Comparison of ENCODE assay signal across 9 mouse cellular contexts in genomic region chr6:128854024-128854820, GRCm38 (mm10). TPM values are rescaled to one million over a fixed set of nuclear protein-coding genes. Genes with fewer than 3 reads are reported as not detected.
DNase-seq lines count a peak whose midpoint lies in the region; ATAC-seq and TF ChIP-seq lines count a peak whose summit lies in the region.
"Had no signal": no experiment of that assay in that cellular context is flagged by ENCODE, and none has a peak within 500 bp of the region (broad histone marks: within the 10 kb centered on the region; RNA-seq: fewer than 3 reads in every experiment).

No protein-coding gene starts in this region.

- no peaks in the 10 kb centered on the region for H3K9me3 ChIP-seq in CH12.LX (replicated peaks; ENCODE audit: low read length)
- no peaks in the 10 kb centered on the region for H3K9me3 ChIP-seq in neural tube, embryonic 13.5 days

- TF ChIP-seq RAD21 in CH12.LX (IDR thresholded peaks at IDR 0.05; ENCODE audit: low read depth, low read length): peak; percentile 88

- no peak overlapping the region for H3K9ac ChIP-seq in CH12.LX (ENCODE audit: insufficient read depth, low read depth)
- H3K9ac ChIP-seq in neural tube, embryonic 13.5 days: no peak overlapping the region

- 0 out of 2 replicates have a peak overlapping the region, but pooled peaks have one; percentile 1 for H3K27ac ChIP-seq in CH12.LX (ENCODE audit: insufficient read depth, low read depth)
- peak overlapping the region; percentile 9; the same call in 1 of the 2 replicates for H3K27ac ChIP-seq in bone marrow, adult 2 months (ENCODE audit: control insufficient read depth, insufficient read depth, low read depth, low read length, poor library complexity)
- no peak overlapping the region for H3K27ac ChIP-seq in neural tube, embryonic 13.5 days (replicated peaks)

- H3K4me1 ChIP-seq in CH12.LX (ENCODE audit: control insufficient read depth in 1 of 2, insufficient read depth in 2 of 2): peaks cover 20 to 53% of the 10 kb centered on the region in 2 experiments
- H3K4me1 ChIP-seq in bone marrow, adult 2 months (ENCODE audit: control insufficient read depth, insufficient read depth, low read length): peaks cover 7% of the 10 kb centered on the region
- peaks cover 8% of the 10 kb centered on the region for H3K4me1 ChIP-seq in lung, adult 2 months (ENCODE audit: control insufficient read depth, insufficient read depth, low read length)
- peaks cover 5% of the 10 kb centered on the region; the same call in 1 of the 2 replicates for H3K4me1 ChIP-seq in neural tube, embryonic 13.5 days (replicated peaks)

- no peak overlapping the region for H3K4me3 ChIP-seq in CH12.LX (replicated peaks in 1 of 3; ENCODE audit: low read depth in 2 of 3, low read length in 2 of 3, poor library complexity in 1 of 3)
- peak overlapping the region; percentile 13 for H3K4me3 ChIP-seq in bone marrow, adult 2 months (replicated peaks; ENCODE audit: control insufficient read depth, low read depth, low read length)
- H3K4me3 ChIP-seq in lung, adult 2 months (replicated peaks; ENCODE audit: extremely low read depth, low read depth, low read length): no peak overlapping the region
- no peak overlapping the region for H3K4me3 ChIP-seq in neural tube, embryonic 13.5 days

- peak; percentile 44 to 80 for TF ChIP-seq CTCF in CH12.LX (conservative IDR thresholded peaks at IDR 0.05 in 1 of 2, IDR thresholded peaks at IDR 0.05 in 1 of 2; ENCODE audit: low read depth in 2 of 2, low read length in 2 of 2)
- TF ChIP-seq CTCF in bone marrow, adult 2 months (IDR thresholded peaks at IDR 0.05; ENCODE audit: control insufficient read depth, insufficient read depth, low read length): no peak; the same call in 1 of the 2 replicates
- 0 out of 2 replicates have a peak, but pooled peaks have one; percentile 8 for TF ChIP-seq CTCF in lung, adult 2 months (IDR thresholded peaks at IDR 0.05; ENCODE audit: insufficient read depth, low read length)

- no peak overlapping the region for H3K4me2 ChIP-seq in CH12.LX (ENCODE audit: insufficient read depth, low read depth, poor library complexity, severe bottlenecking)
- peak overlapping the region; percentile 29 for H3K4me2 ChIP-seq in neural tube, embryonic 13.5 days

- DNase-seq in CH12.LX (ENCODE audit: extremely low read depth): peak; percentile 81
- peak; percentile 75 to 84 for DNase-seq in heart, postnatal 10 days
- peak; percentile 80 for DNase-seq in kidney, postnatal 14 days
- DNase-seq in lung, adult 2 months: peak; percentile 77
- DNase-seq in thymus, postnatal 36 days: peak; percentile 71 to 82

- no peaks in the 10 kb centered on the region for H3K27me3 ChIP-seq in CH12.LX (replicated peaks)
- H3K27me3 ChIP-seq in neural tube, embryonic 13.5 days: no peaks in the 10 kb centered on the region

- H3K79me2 ChIP-seq in CH12.LX (replicated peaks; ENCODE audit: control insufficient read depth, extremely low read depth, insufficient read depth, poor library complexity, severe bottlenecking): peaks cover 42% of the 10 kb centered on the region

- TF ChIP-seq POLR2A in CH12.LX (IDR thresholded peaks at IDR 0.05; ENCODE audit: low read depth, low read length): peak; percentile 46; the same call in 1 of the 2 replicates
- TF ChIP-seq POLR2A in bone marrow, adult 2 months (IDR thresholded peaks at IDR 0.05; ENCODE audit: borderline replicate concordance, control insufficient read depth, low read depth, low read length): no peak
- TF ChIP-seq POLR2A in lung, adult 2 months (IDR thresholded peaks at IDR 0.05; ENCODE audit: borderline replicate concordance, extremely low read depth, low read depth, low read length): no peak

- 52% methylated on average over 12 of the region's 12 CpGs for WGBS in bone marrow, adult 2 months
- WGBS in lung, adult 2 months: 51% methylated on average over 12 of the region's 12 CpGs
- 48% methylated on average over 12 of the region's 12 CpGs for WGBS in neural tube, embryonic 13.5 days

- dilution Hi-C loops in CH12.LX (cut with MboI; ENCODE audit: extremely low pct_ligation_motif_present, extremely low pct_unique_long_range_greater_than_20kb, low sequenced_read_pairs): no loop called here

- ATAC-seq in erythroid progenitor cell, adult 5-6 weeks (replicated peaks; ENCODE audit: low FRiP score, poor library complexity, severe bottlenecking): peak; percentile 66; the same call in 1 of the 2 replicates
- ATAC-seq in neural tube, embryonic 13.5 days (ENCODE audit: low read depth): peak; percentile 74

- in situ Hi-C loops in CH12.LX (cut with MboI; ENCODE audit: low pct_ligation_motif_present, low pct_unique_long_range_greater_than_20kb, low sequenced_read_pairs): no loop called here

- intact Hi-C loops in heart, postnatal 10 days (cut with DNase I): loop anchor here (1.0 to 5.0 kb wide), 4 partner anchors 213 to 513 kb away; no protein-coding TSS in a partner anchor

- no peak for TF ChIP-seq EP300 in CH12.LX (IDR thresholded peaks at IDR 0.05; ENCODE audit: low read length)

- peaks cover 20 to 50% of the 10 kb centered on the region in 2 experiments for H3K36me3 ChIP-seq in CH12.LX (replicated peaks in 1 of 2; ENCODE audit: control insufficient read depth in 1 of 2, insufficient read depth in 1 of 2, low read length in 1 of 2)
- no peaks in the 10 kb centered on the region for H3K36me3 ChIP-seq in neural tube, embryonic 13.5 days

TF ChIP-seq in CH12.LX, 34 proteins besides CTCF, POLR2A, EP300 and RAD21:
- no peak for TF ChIP-seq MAFK (IDR thresholded peaks at IDR 0.05; ENCODE audit: insufficient replicate concordance, low read length)
- TF ChIP-seq SMC3 (IDR thresholded peaks at IDR 0.05; ENCODE audit: low read depth, low read length): peak; percentile 79
- peak; percentile 55 for TF ChIP-seq ZC3H11A (IDR thresholded peaks at IDR 0.05; ENCODE audit: low read depth, low read length)
- TF ChIP-seq JUN (IDR thresholded peaks at IDR 0.05; ENCODE audit: insufficient read depth, low read depth, low read length): no peak
- TF ChIP-seq SIN3A (IDR thresholded peaks at IDR 0.05; ENCODE audit: low read length): no peak
TF ChIP-seq in CH12.LX: peak in this region for 2.

RNA-seq across cellular contexts. Expression of gene Klrb1b, which starts 28.1 kb away (rescaled TPM):
- not detected in 2 replicates for total RNA-seq in CH12.LX (2012; rRNA removed)
- not detected in 2 replicates for total RNA-seq in CH12.LX (2014; rRNA removed)
- polyA plus RNA-seq in CH12.LX (2012; ENCODE audit: insufficient read length, low read depth): not detected in 2 replicates
- 0.68 TPM in 1 of 2 replicates, not detected in the other for polyA plus RNA-seq in bone marrow, adult 2 months (2011; ENCODE audit: insufficient read depth, insufficient read length, low replicate concordance, missing spikeins)
- 2.9 TPM in 1 of 2 replicates, not detected in the other for total RNA-seq in erythroid progenitor cell, adult 5-6 weeks (2015; ENCODE audit: low replicate concordance)
- total RNA-seq in erythroid progenitor cell, adult 5-6 weeks (2017; ENCODE audit: low replicate concordance): not detected in 2 replicates
- not detected for total RNA-seq in heart, postnatal 10 days (2021)
- 2.4 and 2.7 TPM in 2 replicates for polyA plus RNA-seq in lung, adult 2 months (2012; rRNA removed)
- not detected in 2 replicates for polyA plus RNA-seq in neural tube, embryonic 13.5 days (2015; fragmentation: Nextera tagmentation; extraction: Ambion mirVana)
- polyA plus RNA-seq: frontal cortex, adult 2 months had no signal

RNA-seq across cellular contexts. Expression of gene Gm44511, which starts 28.1 kb away (rescaled TPM):
- total RNA-seq in CH12.LX (2012; rRNA removed) (not detected in 2 replicates), CH12.LX (2014; rRNA removed) (not detected in 2 replicates)
- not detected in 2 replicates for polyA plus RNA-seq in CH12.LX (2012; ENCODE audit: insufficient read length, low read depth)
- polyA plus RNA-seq in bone marrow, adult 2 months (2011; ENCODE audit: insufficient read depth, insufficient read length, low replicate concordance, missing spikeins): 2.3 TPM in 1 of 2 replicates, not detected in the other
- not detected in 2 replicates for total RNA-seq in erythroid progenitor cell, adult 5-6 weeks (2015; ENCODE audit: low replicate concordance)
- not detected in 2 replicates for total RNA-seq in erythroid progenitor cell, adult 5-6 weeks (2017; ENCODE audit: low replicate concordance)
- not detected for total RNA-seq in heart, postnatal 10 days (2021)
- polyA plus RNA-seq in lung, adult 2 months (2012; rRNA removed): 0.41 TPM in 1 of 2 replicates, not detected in the other
- polyA plus RNA-seq in neural tube, embryonic 13.5 days (2015; fragmentation: Nextera tagmentation; extraction: Ambion mirVana): not detected in 2 replicates
- polyA plus RNA-seq: frontal cortex, adult 2 months had no signal

RNA-seq across cellular contexts. Expression of gene Clec2i, which starts 33.2 kb away (rescaled TPM):
- total RNA-seq in CH12.LX (2012; rRNA removed): 34.4 and 38.5 TPM in 2 replicates
- total RNA-seq in CH12.LX (2014; rRNA removed): 104 and 134 TPM in 2 replicates
- 80.7 and 90.3 TPM in 2 replicates for polyA plus RNA-seq in CH12.LX (2012; ENCODE audit: insufficient read length, low read depth)
- 2.7 and 4.9 TPM in 2 replicates for polyA plus RNA-seq in bone marrow, adult 2 months (2011; ENCODE audit: insufficient read depth, insufficient read length, low replicate concordance, missing spikeins)
- 3.2 and 4.6 TPM in 2 replicates for total RNA-seq in erythroid progenitor cell, adult 5-6 weeks (2015; ENCODE audit: low replicate concordance)
- total RNA-seq in erythroid progenitor cell, adult 5-6 weeks (2017; ENCODE audit: low replicate concordance): 7.7 and 13.5 TPM in 2 replicates
- total RNA-seq in heart, postnatal 10 days (2021): under 1 TPM in 1 of 2 experiments, not detected in 1; 0.10 TPM
- polyA plus RNA-seq in lung, adult 2 months (2012; rRNA removed): 0.79 and 1.6 TPM in 2 replicates
- not detected in 2 replicates for polyA plus RNA-seq in neural tube, embryonic 13.5 days (2015; fragmentation: Nextera tagmentation; extraction: Ambion mirVana)

RNA-seq across cellular contexts. Expression of gene BC035044, which starts 36.7 kb away (rescaled TPM):
- total RNA-seq in CH12.LX (2012; rRNA removed) (51.6 and 53.5 TPM in 2 replicates), CH12.LX (2014; rRNA removed) (121 and 124 TPM in 2 replicates)
- 49.4 and 49.7 TPM in 2 replicates for polyA plus RNA-seq in CH12.LX (2012; ENCODE audit: insufficient read length, low read depth)
- polyA plus RNA-seq in bone marrow, adult 2 months (2011; ENCODE audit: insufficient read depth, insufficient read length, low replicate concordance, missing spikeins): 6.2 and 16.8 TPM in 2 replicates
- total RNA-seq in erythroid progenitor cell, adult 5-6 weeks (2015; ENCODE audit: low replicate concordance): 10.1 and 21.4 TPM in 2 replicates
- 19.9 and 20.8 TPM in 2 replicates for total RNA-seq in erythroid progenitor cell, adult 5-6 weeks (2017; ENCODE audit: low replicate concordance)
- under 1 TPM; 0.42 to 0.65 TPM for total RNA-seq in heart, postnatal 10 days (2021)
- polyA plus RNA-seq in lung, adult 2 months (2012; rRNA removed): 1.2 and 2.7 TPM in 2 replicates
- polyA plus RNA-seq in neural tube, embryonic 13.5 days (2015; fragmentation: Nextera tagmentation; extraction: Ambion mirVana): 0.62 and 0.68 TPM in 2 replicates

Comparison
In these comparisons a context has a peak if more than half of its experiments do, and no peak if none do; other contexts are left out.
1. RNA of gene Clec2i, which starts 33.2 kb away (polyA plus RNA-seq): 80.7 to 90.3 TPM in CH12.LX; 2.7 to 4.9 TPM in bone marrow, adult 2 months, 0.79 to 1.6 TPM in lung, adult 2 months and not detected in neural tube, embryonic 13.5 days; every median in the first group is over 10 times any median in the second.
2. Peak in every context shown above with its lines, with median percentiles within 50 percentile points of each other: DNase-seq.